Mouse (Mus musculus) neural tube, embryonic 12.5 days (tissue): ENCODE results near the gene Epb41l1. TPM values are rescaled to one million over a fixed set of nuclear protein-coding genes. Genes with fewer than 3 reads are reported as not detected.
A peak's percentile ranks its signal among the peaks of the same experiment; 100 is the strongest.

Experiments
- ATAC-seq: fragments of 200-750 bp; cut with Nextera tagmentation; 2 replicates; pipeline ENCODE4 v1.8.0; 2017; ENCODE audit warnings: low read depth, mild to moderate bottlenecking, moderate TSS enrichment, moderate library complexity; ENCODE audit not compliant: low FRiP score
- H3K27ac ChIP-seq: fragments of 300-500 bp; sonication (generic); 2 replicates; pipeline ENCODE4 v1.5.1; 2016
- H3K27me3 ChIP-seq: fragments of 300-500 bp; sonication (generic); replicated peaks from 2 replicates; pipeline ENCODE4 v1.6.1; 2016; ENCODE audit warnings: mild to moderate bottlenecking
- H3K36me3 ChIP-seq: fragments of 300-500 bp; sonication (generic); 2 replicates; pipeline ENCODE4 v1.6.1; 2016; ENCODE audit warnings: mild to moderate bottlenecking
- H3K4me1 ChIP-seq: fragments of 300-500 bp; sonication (generic); 2 replicates; pipeline ENCODE4 v1.6.1; 2016
- H3K4me2 ChIP-seq: fragments of 300-500 bp; sonication (generic); replicated peaks from 2 replicates; pipeline ENCODE4 v1.6.1; 2016; ENCODE audit warnings: mild to moderate bottlenecking
- H3K4me3 ChIP-seq: fragments of 300-500 bp; sonication (generic); 2 replicates; pipeline ENCODE4 v1.5.1; 2016
- H3K9ac ChIP-seq: fragments of 300-500 bp; sonication (generic); 2 replicates; pipeline ENCODE4 v1.6.1; 2016; ENCODE audit warnings: mild to moderate bottlenecking
- H3K9me3 ChIP-seq: fragments of 300-500 bp; sonication (generic); 2 replicates; pipeline ENCODE4 v1.6.1; 2016; ENCODE audit warnings: mild to moderate bottlenecking
- WGBS: fragments of 180-500 bp; shearing (Covaris S2); methylation state at CpG from one replicate; pipeline ENCODE4 v1.1.7; 2016; 5-methylcytosine and 5-hydroxymethylcytosine counted together
- polyA plus RNA-seq: library from polyadenylated mRNA; unstranded; fragments of >200 nt; fragmentation: Nextera tagmentation; extraction: Ambion mirVana; gene quantifications from 2 replicates; pipeline ENCODE4 v1.2.1, GENCODE M21; 2016

Gene Epb41l1
- polyA plus RNA-seq, 1 experiment from 2014 or later: 5.1 TPM

GRCm38 (mm10) chr2:156429836-156430235 lies 9.1 kb downstream of the Epb41l1 start:
- Histone ChIP-seq H3K4me1 (peaks cover 8% of the 10 kb centered on the region; the same call in 1 of the 2 replicates), H3K9me3 (no peaks in the 10 kb centered on the region), H3K4me3 (no peak overlapping the region), H3K9ac (no peak overlapping the region), H3K36me3 (no peaks in the 10 kb centered on the region), H3K27ac (no peak overlapping the region), H3K4me2 (no peak overlapping the region), H3K27me3 (no peaks in the 10 kb centered on the region; the same call in 1 of the 2 replicates)
- no peak for ATAC-seq
- WGBS: 81% methylated on average over 10 of the region's 10 CpGs

GRCm38 (mm10) chr2:156430326-156430725 lies 9.6 kb downstream of the Epb41l1 start:
- Histone ChIP-seq H3K4me3 (no peak overlapping the region), H3K9me3 (no peaks in the 10 kb centered on the region)

GRCm38 (mm10) chr2:156431409-156431808 lies 10.7 kb downstream of the Epb41l1 start:
- WGBS: 73% methylated on average over 6 of the region's 6 CpGs
- no peak overlapping the region for H3K4me2 ChIP-seq
- no peaks in the 10 kb centered on the region for H3K9me3 ChIP-seq
- no peak for ATAC-seq
- no peak overlapping the region for H3K9ac ChIP-seq
- H3K36me3 ChIP-seq: no peaks in the 10 kb centered on the region
- H3K27ac ChIP-seq: no peak overlapping the region
- H3K4me3 ChIP-seq: no peak overlapping the region
- no peaks in the 10 kb centered on the region for H3K27me3 ChIP-seq
- peaks cover 8% of the 10 kb centered on the region; the same call in 1 of the 2 replicates for H3K4me1 ChIP-seq

More at GRCm38 (mm10) chr2:156430326-156430725, 9.6 kb downstream of the Epb41l1 start:
- Histone ChIP-seq H3K27ac (no peak overlapping the region), H3K36me3 (no peaks in the 10 kb centered on the region), H3K9ac (no peak overlapping the region), H3K4me2 (no peak overlapping the region), H3K4me1 (peaks cover 8% of the 10 kb centered on the region; the same call in 1 of the 2 replicates), H3K27me3 (no peaks in the 10 kb centered on the region)
- WGBS: 41% methylated on average over 4 of the region's 4 CpGs
- ATAC-seq: no peak

GRCm38 (mm10) chr2:156432086-156432485 lies 11.4 kb downstream of the Epb41l1 start:
- Histone ChIP-seq H3K27ac (no peak overlapping the region), H3K9me3 (no peaks in the 10 kb centered on the region), H3K27me3 (no peaks in the 10 kb centered on the region), H3K4me3 (no peak overlapping the region), H3K9ac (no peak overlapping the region), H3K4me2 (no peak overlapping the region), H3K36me3 (no peaks in the 10 kb centered on the region), H3K4me1 (peaks cover 8% of the 10 kb centered on the region; the same call in 1 of the 2 replicates)
- no peak for ATAC-seq
- 84% methylated on average over 3 of the region's 3 CpGs for WGBS

GRCm38 (mm10) chr2:156432874-156433868 lies 12.5 kb downstream of the Epb41l1 start:
- H3K9me3 ChIP-seq: no peaks in the 10 kb centered on the region
- H3K4me3 ChIP-seq: no peak overlapping the region
- no peak overlapping the region for H3K4me2 ChIP-seq
- H3K4me1 ChIP-seq: peaks cover 8% of the 10 kb centered on the region; the same call in 1 of the 2 replicates
- H3K9ac ChIP-seq: no peak overlapping the region
- 56% methylated on average over 9 of the region's 9 CpGs for WGBS
- H3K27ac ChIP-seq: no peak overlapping the region
- H3K36me3 ChIP-seq: no peaks in the 10 kb centered on the region
- H3K27me3 ChIP-seq: no peaks in the 10 kb centered on the region
- no peak for ATAC-seq

GRCm38 (mm10) chr2:156437637-156438036 lies 16.9 kb downstream of the Epb41l1 start:
- Histone ChIP-seq H3K4me1 (peaks cover 19% of the 10 kb centered on the region), H3K27ac (no peak overlapping the region), H3K4me3 (no peak overlapping the region), H3K27me3 (no peaks in the 10 kb centered on the region), H3K4me2 (no peak overlapping the region), H3K9ac (no peak overlapping the region), H3K36me3 (0 out of 2 replicates have a peak, but pooled peaks cover 3% of the 10 kb centered on the region), H3K9me3 (no peaks in the 10 kb centered on the region)
- no peak for ATAC-seq
- WGBS: 94% methylated on average over 11 of the region's 11 CpGs

- WGBS: 50% methylated on average over 11 of the region's 11 CpGs
- Histone ChIP-seq H3K27me3 (no peaks in the 10 kb centered on the region), H3K9me3 (no peaks in the 10 kb centered on the region), H3K4me2 (0 out of 2 replicates have a peak overlapping the region, but pooled peaks have one; percentile 5), H3K36me3 (0 out of 2 replicates have a peak, but pooled peaks cover 3% of the 10 kb centered on the region), H3K27ac (no peak overlapping the region), H3K9ac (no peak overlapping the region), H3K4me3 (no peak overlapping the region), H3K4me1 (peaks cover 12% of the 10 kb centered on the region)
- no peak for ATAC-seq
Measured at GRCm38 (mm10) chr2:156439666-156440462, 19.2 kb downstream of the Epb41l1 start.

- ATAC-seq: no peak
- Histone ChIP-seq H3K9ac (no peak overlapping the region), H3K4me2 (no peak overlapping the region), H3K27ac (no peak overlapping the region), H3K4me3 (no peak overlapping the region), H3K36me3 (0 out of 2 replicates have a peak, but pooled peaks cover 3% of the 10 kb centered on the region), H3K27me3 (no peaks in the 10 kb centered on the region), H3K4me1 (peaks cover 12% of the 10 kb centered on the region), H3K9me3 (no peaks in the 10 kb centered on the region)
- WGBS: 54% methylated on average over 6 of the region's 6 CpGs
Measured at GRCm38 (mm10) chr2:156441909-156442308, 21.2 kb downstream of the Epb41l1 start.

GRCm38 (mm10) chr2:156443323-156443722 lies 22.6 kb downstream of the Epb41l1 start:
- no peaks in the 10 kb centered on the region for H3K9me3 ChIP-seq
- 80% methylated on average over 1 of the region's 1 CpGs for WGBS
- peaks cover 14% of the 10 kb centered on the region for H3K4me1 ChIP-seq
- no peaks in the 10 kb centered on the region for H3K27me3 ChIP-seq
- H3K36me3 ChIP-seq: 0 out of 2 replicates have a peak, but pooled peaks cover 3% of the 10 kb centered on the region
- H3K4me3 ChIP-seq: no peak overlapping the region
- no peak for ATAC-seq
- H3K4me2 ChIP-seq: no peak overlapping the region
- H3K9ac ChIP-seq: no peak overlapping the region
- no peak overlapping the region for H3K27ac ChIP-seq

- WGBS: 87% methylated on average over 9 of the region's 9 CpGs
- ATAC-seq: no peak
- H3K36me3 ChIP-seq: no peaks in the 10 kb centered on the region
Measured at GRCm38 (mm10) chr2:156446489-156447035, 25.9 kb downstream of the Epb41l1 start.

GRCm38 (mm10) chr2:156447413-156448295 lies 26.9 kb downstream of the Epb41l1 start:
- 24% methylated on average over 10 of the region's 10 CpGs for WGBS
- Histone ChIP-seq H3K9me3 (no peaks in the 10 kb centered on the region), H3K36me3 (no peaks in the 10 kb centered on the region), H3K4me2 (no peak overlapping the region), H3K4me1 (peaks cover 6% of the 10 kb centered on the region; the same call in 1 of the 2 replicates), H3K27ac (no peak overlapping the region), H3K27me3 (no peaks in the 10 kb centered on the region), H3K4me3 (no peak overlapping the region), H3K9ac (no peak overlapping the region)
- ATAC-seq: no peak

More at GRCm38 (mm10) chr2:156446489-156447035, 25.9 kb downstream of the Epb41l1 start:
- Histone ChIP-seq H3K4me1 (0 out of 2 replicates have a peak, but pooled peaks cover 6% of the 10 kb centered on the region), H3K9ac (no peak overlapping the region), H3K27me3 (no peaks in the 10 kb centered on the region), H3K4me2 (no peak overlapping the region), H3K4me3 (no peak overlapping the region), H3K27ac (no peak overlapping the region), H3K9me3 (no peaks in the 10 kb centered on the region)
